Mouse (Mus musculus): ENCODE results near the gene Olfr965. TPM values are rescaled to one million over a fixed set of nuclear protein-coding genes. Genes with fewer than 3 reads are reported as not detected.
"Not testable (repeated sequence)": the region's sequence is repeated elsewhere in the genome, so short reads cannot be mapped to it uniquely, and the experiment has no call there.

The Olfr965 gene
- polyA plus RNA-seq (2012; rRNA removed), result 0.11 TPM in 1 of 2 replicates, not detected in the other

- DNase-seq (ENCODE audit: extremely low spot score in 1 of 2, low spot score in 1 of 2), result no peak
Observed at GRCm38 (mm10) chr9:39711053-39711452, at the start of gene Olfr965. Gene Olfr965 (plus strand): TSS chr9:39711353.

- DNase-seq (ENCODE audit: extremely low spot score in 1 of 2, low spot score in 1 of 2), result no peak
Observed at GRCm38 (mm10) chr9:39666905-39667304, 44.2 kb upstream of the Olfr965 start, which contains the start of gene Olfr963. Gene Olfr963 (plus strand): TSS chr9:39667205.

- DNase-seq (ENCODE audit: extremely low spot score in 1 of 2, low spot score in 1 of 2), result no peak
Observed at GRCm38 (mm10) chr9:39669723-39670122, 41.4 kb upstream of the Olfr965 start.

- no peak for DNase-seq (ENCODE audit: extremely low spot score in 1 of 2, low spot score in 1 of 2)
Observed at GRCm38 (mm10) chr9:39674820-39675219, 36.3 kb upstream of the Olfr965 start.

GRCm38 (mm10) chr9:39678557-39678956, 32.6 kb upstream of the Olfr965 start:
- no peak for DNase-seq (ENCODE audit: extremely low spot score in 1 of 2, low spot score in 1 of 2)

- no peak for DNase-seq (ENCODE audit: extremely low spot score in 1 of 2, low spot score in 1 of 2)
Observed at GRCm38 (mm10) chr9:39679280-39679679, 31.9 kb upstream of the Olfr965 start.

GRCm38 (mm10) chr9:39701123-39701522, 10.0 kb upstream of the Olfr965 start:
- DNase-seq (ENCODE audit: extremely low spot score in 1 of 2, low spot score in 1 of 2), result not testable (repeated sequence)

- DNase-seq (ENCODE audit: extremely low spot score in 1 of 2, low spot score in 1 of 2), result no peak
Observed at GRCm38 (mm10) chr9:39707017-39707416, 4.1 kb upstream of the Olfr965 start, which contains the start of gene Olfr149. Gene Olfr149 (minus strand): TSS chr9:39707117.

- no peak for DNase-seq (ENCODE audit: extremely low spot score in 1 of 2, low spot score in 1 of 2)
Observed at GRCm38 (mm10) chr9:39708958-39709357, 2.2 kb upstream of the Olfr965 start.

GRCm38 (mm10) chr9:39730678-39731077, 19.5 kb downstream of the Olfr965 start, which contains the start of gene Olfr150:
Gene Olfr150 (plus strand): TSS chr9:39730978.
- no peak for DNase-seq (ENCODE audit: extremely low spot score in 1 of 2, low spot score in 1 of 2)

- no peak for DNase-seq (ENCODE audit: extremely low spot score in 1 of 2, low spot score in 1 of 2)
Observed at GRCm38 (mm10) chr9:39740741-39741140, 29.6 kb downstream of the Olfr965 start.

- no peak for DNase-seq (ENCODE audit: extremely low spot score in 1 of 2, low spot score in 1 of 2)
Observed at GRCm38 (mm10) chr9:39745949-39746348, 34.8 kb downstream of the Olfr965 start, which contains the start of gene Olfr967. Gene Olfr967 (plus strand): TSS chr9:39746249.

GRCm38 (mm10) chr9:39746428-39746827, 35.3 kb downstream of the Olfr965 start:
- peak; percentile 0 to 51 for DNase-seq (ENCODE audit: extremely low spot score in 1 of 2, low spot score in 1 of 2)

Other genes starting within 250 kb of the Olfr965 start
- not detected in 2 replicates for gene Olfr955, start 239.4 kb upstream of the Olfr965 start, polyA plus RNA-seq (2012; rRNA removed)
- not detected in 2 replicates for gene Olfr44, start 217.4 kb upstream of the Olfr965 start, polyA plus RNA-seq (2012; rRNA removed)
- gene Olfr957, start 195.5 kb upstream of the Olfr965 start, polyA plus RNA-seq (2012; rRNA removed), result not detected in 2 replicates
- gene Olfr958, start 157.3 kb upstream of the Olfr965 start, polyA plus RNA-seq (2012; rRNA removed), result not detected in 2 replicates
- gene Olfr959, start 135.8 kb upstream of the Olfr965 start, polyA plus RNA-seq (2012; rRNA removed), result not detected in 2 replicates
- gene AW551984, start 107.0 kb upstream of the Olfr965 start, polyA plus RNA-seq (2012; rRNA removed), result 4.4 and 5.5 TPM in 2 replicates
- not detected in 2 replicates for gene Olfr148, start 100.7 kb upstream of the Olfr965 start, polyA plus RNA-seq (2012; rRNA removed)
- gene Olfr960, start 90.0 kb upstream of the Olfr965 start, polyA plus RNA-seq (2012; rRNA removed), result not detected in 2 replicates
- not detected in 2 replicates for gene Olfr961, start 66.3 kb upstream of the Olfr965 start, polyA plus RNA-seq (2012; rRNA removed)
- gene Olfr963, start 44.1 kb upstream of the Olfr965 start, polyA plus RNA-seq (2012; rRNA removed), result not detected in 2 replicates
- not detected in 2 replicates for gene Olfr149, start 4.2 kb upstream of the Olfr965 start, polyA plus RNA-seq (2012; rRNA removed)
- gene Olfr150, start 19.6 kb downstream of the Olfr965 start, polyA plus RNA-seq (2012; rRNA removed), result not detected in 2 replicates
- not detected in 2 replicates for gene Olfr967, start 34.9 kb downstream of the Olfr965 start, polyA plus RNA-seq (2012; rRNA removed)
- gene Olfr968, start 71.9 kb downstream of the Olfr965 start, polyA plus RNA-seq (2012; rRNA removed), result not detected in 2 replicates
- gene Olfr969, start 79.6 kb downstream of the Olfr965 start, polyA plus RNA-seq (2012; rRNA removed), result not detected in 2 replicates
- not detected in 2 replicates for gene Olfr970, start 97.5 kb downstream of the Olfr965 start, polyA plus RNA-seq (2012; rRNA removed)
- not detected in 2 replicates for gene Olfr971, start 125.5 kb downstream of the Olfr965 start, polyA plus RNA-seq (2012; rRNA removed)
- gene Olfr972, start 155.1 kb downstream of the Olfr965 start, polyA plus RNA-seq (2012; rRNA removed), result 0.06 TPM in 1 of 2 replicates, not detected in the other
- not detected in 2 replicates for gene Olfr229, start 196.0 kb downstream of the Olfr965 start, polyA plus RNA-seq (2012; rRNA removed)
- gene Olfr974, start 226.1 kb downstream of the Olfr965 start, polyA plus RNA-seq (2012; rRNA removed), result not detected in 2 replicates
- 0.02 TPM in 1 of 2 replicates, not detected in the other for gene Olfr975, start 240.7 kb downstream of the Olfr965 start, polyA plus RNA-seq (2012; rRNA removed)
- not detected in 2 replicates for gene Olfr976, start 249.8 kb downstream of the Olfr965 start, polyA plus RNA-seq (2012; rRNA removed)